Mouse (Mus musculus): ENCODE measurements around the gene Ush2a. TPM values are rescaled to one million over a fixed set of nuclear protein-coding genes. Genes with fewer than 3 reads are reported as not detected.
A peak's percentile ranks its signal among the peaks of the same experiment; 100 is the strongest.

Gene Ush2a
- polyA plus RNA-seq, 1 experiment from 2014 or later: not detected

- Histone ChIP-seq H3K4me2 (no peak overlapping the region), H3K27ac (no peak overlapping the region), H3K4me1 (replicated peaks) (no peaks in the 10 kb centered on the region), H3K9ac (no peak overlapping the region), H3K27me3 (no peaks in the 10 kb centered on the region), H3K4me3 (replicated peaks) (no peak overlapping the region), H3K36me3 (no peaks in the 10 kb centered on the region), H3K9me3 (replicated peaks) (no peaks in the 10 kb centered on the region)
- no peak for ATAC-seq (ENCODE audit: low read depth)
- no peak for DNase-seq
- 80% methylated on average over 5 of the region's 5 CpGs for WGBS (ENCODE audit: insufficient replicate concordance)
Measured at GRCm38 (mm10) chr1:188551802-188552201, 290.0 kb downstream of the Ush2a start.

- no peak for ATAC-seq (ENCODE audit: low read depth)
- Histone ChIP-seq H3K4me1 (replicated peaks) (no peaks in the 10 kb centered on the region), H3K27me3 (no peaks in the 10 kb centered on the region)
Measured at GRCm38 (mm10) chr1:188558911-188559310, 297.1 kb downstream of the Ush2a start.

GRCm38 (mm10) chr1:188566229-188566628 lies 304.4 kb downstream of the Ush2a start:
- H3K4me1 ChIP-seq (replicated peaks): no peaks in the 10 kb centered on the region
- no peak overlapping the region for H3K9ac ChIP-seq
- H3K27ac ChIP-seq: no peak overlapping the region
- no peak for ATAC-seq (ENCODE audit: low read depth)
- no peak for DNase-seq
- no peaks in the 10 kb centered on the region for H3K9me3 ChIP-seq (replicated peaks)
- H3K27me3 ChIP-seq: no peaks in the 10 kb centered on the region
- H3K4me2 ChIP-seq: no peak overlapping the region
- H3K4me3 ChIP-seq (replicated peaks): no peak overlapping the region
- no peaks in the 10 kb centered on the region for H3K36me3 ChIP-seq
- 68% methylated on average over 5 of the region's 5 CpGs for WGBS (ENCODE audit: insufficient replicate concordance)

More at GRCm38 (mm10) chr1:188558911-188559310, 297.1 kb downstream of the Ush2a start:
- no peak for DNase-seq
- Histone ChIP-seq H3K9ac (no peak overlapping the region), H3K9me3 (replicated peaks) (no peaks in the 10 kb centered on the region), H3K4me2 (no peak overlapping the region), H3K27ac (no peak overlapping the region), H3K36me3 (no peaks in the 10 kb centered on the region), H3K4me3 (replicated peaks) (no peak overlapping the region)
- 9% methylated on average over 2 of the region's 2 CpGs for WGBS (ENCODE audit: insufficient replicate concordance)

- no peaks in the 10 kb centered on the region for H3K27me3 ChIP-seq
- no peak overlapping the region for H3K9ac ChIP-seq
- ATAC-seq (ENCODE audit: low read depth): no peak
- no peaks in the 10 kb centered on the region for H3K4me1 ChIP-seq (replicated peaks)
- DNase-seq: no peak
- H3K27ac ChIP-seq: no peak overlapping the region
- WGBS (ENCODE audit: insufficient replicate concordance): 63% methylated on average over 4 of the region's 4 CpGs
- no peak overlapping the region for H3K4me2 ChIP-seq
- no peaks in the 10 kb centered on the region for H3K9me3 ChIP-seq (replicated peaks)
- H3K36me3 ChIP-seq: no peaks in the 10 kb centered on the region
- no peak overlapping the region for H3K4me3 ChIP-seq (replicated peaks)
Measured at GRCm38 (mm10) chr1:188567486-188567885, 305.7 kb downstream of the Ush2a start.

- ATAC-seq (ENCODE audit: low read depth) (no peak), DNase-seq (no peak)
- no peak overlapping the region for H3K27ac ChIP-seq
- no peaks in the 10 kb centered on the region for H3K4me1 ChIP-seq (replicated peaks)
- H3K4me3 ChIP-seq (replicated peaks): no peak overlapping the region
- H3K9ac ChIP-seq: no peak overlapping the region
- H3K36me3 ChIP-seq: no peaks in the 10 kb centered on the region
- H3K9me3 ChIP-seq (replicated peaks): no peaks in the 10 kb centered on the region
- no peak overlapping the region for H3K4me2 ChIP-seq
- no peaks in the 10 kb centered on the region for H3K27me3 ChIP-seq
- 76% methylated on average over 9 of the region's 9 CpGs for WGBS (ENCODE audit: insufficient replicate concordance)
Measured at GRCm38 (mm10) chr1:188568295-188568961, 306.6 kb downstream of the Ush2a start.

GRCm38 (mm10) chr1:188576246-188576747 lies 314.5 kb downstream of the Ush2a start:
- no peak overlapping the region for H3K9ac ChIP-seq
- H3K4me1 ChIP-seq (replicated peaks): no peaks in the 10 kb centered on the region
- no peak overlapping the region for H3K4me3 ChIP-seq (replicated peaks)
- H3K27me3 ChIP-seq: no peaks in the 10 kb centered on the region
- H3K27ac ChIP-seq: no peak overlapping the region
- no peak overlapping the region for H3K4me2 ChIP-seq
- no peaks in the 10 kb centered on the region for H3K9me3 ChIP-seq (replicated peaks)
- 64% methylated on average over 8 of the region's 8 CpGs for WGBS (ENCODE audit: insufficient replicate concordance)
- H3K36me3 ChIP-seq: no peaks in the 10 kb centered on the region
- DNase-seq (no peak), ATAC-seq (ENCODE audit: low read depth) (no peak)

GRCm38 (mm10) chr1:188577376-188577775 lies 315.6 kb downstream of the Ush2a start:
- no peak for ATAC-seq (ENCODE audit: low read depth)
- H3K4me1 ChIP-seq (replicated peaks): no peaks in the 10 kb centered on the region
- no peaks in the 10 kb centered on the region for H3K36me3 ChIP-seq
- H3K9ac ChIP-seq: no peak overlapping the region
- no peak overlapping the region for H3K4me3 ChIP-seq (replicated peaks)
- no peaks in the 10 kb centered on the region for H3K27me3 ChIP-seq
- no peak for DNase-seq
- 74% methylated on average over 4 of the region's 4 CpGs for WGBS (ENCODE audit: insufficient replicate concordance)
- H3K27ac ChIP-seq: no peak overlapping the region
- H3K4me2 ChIP-seq: no peak overlapping the region
- H3K9me3 ChIP-seq (replicated peaks): no peaks in the 10 kb centered on the region

GRCm38 (mm10) chr1:188581136-188581535 lies 319.3 kb downstream of the Ush2a start:
- no peaks in the 10 kb centered on the region for H3K27me3 ChIP-seq
- ATAC-seq (ENCODE audit: low read depth): no peak
- no peak overlapping the region for H3K4me2 ChIP-seq
- no peaks in the 10 kb centered on the region for H3K9me3 ChIP-seq (replicated peaks)
- no peak overlapping the region for H3K4me3 ChIP-seq (replicated peaks)
- WGBS (ENCODE audit: insufficient replicate concordance): 50% methylated on average over 4 of the region's 4 CpGs
- H3K9ac ChIP-seq: no peak overlapping the region
- no peaks in the 10 kb centered on the region for H3K36me3 ChIP-seq
- no peak overlapping the region for H3K27ac ChIP-seq
- H3K4me1 ChIP-seq (replicated peaks): no peaks in the 10 kb centered on the region
- DNase-seq: no peak

GRCm38 (mm10) chr1:188595251-188595650 lies 333.4 kb downstream of the Ush2a start:
- no peak for DNase-seq
- no peak for ATAC-seq (ENCODE audit: low read depth)
- no peak overlapping the region for H3K4me2 ChIP-seq

GRCm38 (mm10) chr1:188598052-188598451 lies 336.2 kb downstream of the Ush2a start:
- WGBS (ENCODE audit: insufficient replicate concordance): 78% methylated on average over 7 of the region's 7 CpGs
- H3K4me3 ChIP-seq (replicated peaks): no peak overlapping the region
- no peak for ATAC-seq (ENCODE audit: low read depth)

More at GRCm38 (mm10) chr1:188595251-188595650, 333.4 kb downstream of the Ush2a start:
- H3K4me3 ChIP-seq (replicated peaks): no peak overlapping the region
- no peaks in the 10 kb centered on the region for H3K36me3 ChIP-seq
- 57% methylated on average over 4 of the region's 4 CpGs for WGBS (ENCODE audit: insufficient replicate concordance)
- H3K9me3 ChIP-seq (replicated peaks): no peaks in the 10 kb centered on the region
- no peak overlapping the region for H3K9ac ChIP-seq
- no peaks in the 10 kb centered on the region for H3K4me1 ChIP-seq (replicated peaks)
- no peak overlapping the region for H3K27ac ChIP-seq
- no peaks in the 10 kb centered on the region for H3K27me3 ChIP-seq

GRCm38 (mm10) chr1:188599134-188599533 lies 337.3 kb downstream of the Ush2a start:
- WGBS (ENCODE audit: insufficient replicate concordance): 74% methylated on average over 8 of the region's 8 CpGs

More at GRCm38 (mm10) chr1:188598052-188598451, 336.2 kb downstream of the Ush2a start:
- DNase-seq: no peak
- Histone ChIP-seq H3K9me3 (replicated peaks) (no peaks in the 10 kb centered on the region), H3K4me1 (replicated peaks) (no peaks in the 10 kb centered on the region), H3K4me2 (no peak overlapping the region), H3K36me3 (no peaks in the 10 kb centered on the region), H3K27ac (no peak overlapping the region), H3K9ac (no peak overlapping the region), H3K27me3 (no peaks in the 10 kb centered on the region)

GRCm38 (mm10) chr1:188606450-188606849 lies 344.6 kb downstream of the Ush2a start:
- Histone ChIP-seq H3K9ac (no peak overlapping the region), H3K4me3 (replicated peaks) (no peak overlapping the region), H3K36me3 (no peaks in the 10 kb centered on the region), H3K27me3 (no peaks in the 10 kb centered on the region), H3K9me3 (replicated peaks) (no peaks in the 10 kb centered on the region), H3K4me1 (replicated peaks) (no peaks in the 10 kb centered on the region), H3K4me2 (no peak overlapping the region), H3K27ac (no peak overlapping the region)
- DNase-seq: no peak
- ATAC-seq (ENCODE audit: low read depth): 0 out of 2 replicates have a peak, but pooled peaks have one; percentile 51

More at GRCm38 (mm10) chr1:188599134-188599533, 337.3 kb downstream of the Ush2a start:
- Histone ChIP-seq H3K4me2 (no peak overlapping the region), H3K27ac (no peak overlapping the region), H3K9ac (no peak overlapping the region), H3K9me3 (replicated peaks) (no peaks in the 10 kb centered on the region), H3K27me3 (no peaks in the 10 kb centered on the region), H3K4me3 (replicated peaks) (no peak overlapping the region), H3K36me3 (no peaks in the 10 kb centered on the region), H3K4me1 (replicated peaks) (no peaks in the 10 kb centered on the region)
- no peak for DNase-seq
- ATAC-seq (ENCODE audit: low read depth): no peak
